Mouse (Mus musculus) neural tube, embryonic 13.5 days (tissue): Measurements from ENCODE around the gene Mast4. TPM values are rescaled to one million over a fixed set of nuclear protein-coding genes. Genes with fewer than 3 reads are reported as not detected.
A peak's percentile ranks its signal among the peaks of the same experiment; 100 is the strongest.
"Not testable (repeated sequence)": the region's sequence is repeated elsewhere in the genome, so short reads cannot be mapped to it uniquely, and the experiment has no call there.

ENCODE experiments used
- ATAC-seq: fragments of 200-750 bp; cut with Nextera tagmentation; 2 replicates; pipeline ENCODE4 v1.8.0; 2017; ENCODE audit warnings: low read depth, mild to moderate bottlenecking, moderate TSS enrichment, moderate library complexity
- H3K27ac ChIP-seq: fragments of 300-500 bp; sonication (generic); replicated peaks from 2 replicates; pipeline ENCODE4 v1.5.1; 2015; ENCODE audit warnings: moderate library complexity, mild to moderate bottlenecking, inconsistent platforms
- H3K27me3 ChIP-seq: fragments of 300-500 bp; sonication (generic); 2 replicates; pipeline ENCODE4 v1.6.1; 2015; ENCODE audit warnings: mild to moderate bottlenecking, inconsistent platforms
- H3K36me3 ChIP-seq: fragments of 300-500 bp; sonication (generic); 2 replicates; pipeline ENCODE4 v1.6.1; 2015; ENCODE audit warnings: mild to moderate bottlenecking, inconsistent platforms
- H3K4me1 ChIP-seq: fragments of 300-500 bp; sonication (generic); replicated peaks from 2 replicates; pipeline ENCODE4 v1.6.1; 2015; ENCODE audit warnings: inconsistent platforms
- H3K4me2 ChIP-seq: fragments of 300-500 bp; sonication (generic); 2 replicates; pipeline ENCODE4 v1.6.1; 2015; ENCODE audit warnings: inconsistent platforms, mild to moderate bottlenecking, moderate library complexity
- H3K4me3 ChIP-seq: fragments of 300-500 bp; sonication (generic); 2 replicates; pipeline ENCODE4 v1.5.1; 2015; ENCODE audit warnings: mild to moderate bottlenecking, inconsistent platforms
- H3K9ac ChIP-seq: fragments of 300-500 bp; sonication (generic); 2 replicates; pipeline ENCODE4 v1.6.1; 2015; ENCODE audit warnings: moderate library complexity, mild to moderate bottlenecking, inconsistent platforms
- H3K9me3 ChIP-seq: fragments of 300-500 bp; sonication (generic); 2 replicates; pipeline ENCODE4 v1.6.1; 2016; ENCODE audit warnings: inconsistent platforms
- WGBS: fragments of 180-500 bp; shearing (Covaris S2); methylation state at CpG from one replicate; pipeline ENCODE4 v1.1.7; 2015; 5-methylcytosine and 5-hydroxymethylcytosine counted together
- polyA plus RNA-seq: library from polyadenylated mRNA; unstranded; fragments of >200 nt; fragmentation: Nextera tagmentation; extraction: Ambion mirVana; gene quantifications from 2 replicates; pipeline ENCODE4 v1.2.1, GENCODE M21; 2015

The Mast4 gene
- polyA plus RNA-seq, 1 experiment from 2014 or later = 19.5 TPM

DNA sequence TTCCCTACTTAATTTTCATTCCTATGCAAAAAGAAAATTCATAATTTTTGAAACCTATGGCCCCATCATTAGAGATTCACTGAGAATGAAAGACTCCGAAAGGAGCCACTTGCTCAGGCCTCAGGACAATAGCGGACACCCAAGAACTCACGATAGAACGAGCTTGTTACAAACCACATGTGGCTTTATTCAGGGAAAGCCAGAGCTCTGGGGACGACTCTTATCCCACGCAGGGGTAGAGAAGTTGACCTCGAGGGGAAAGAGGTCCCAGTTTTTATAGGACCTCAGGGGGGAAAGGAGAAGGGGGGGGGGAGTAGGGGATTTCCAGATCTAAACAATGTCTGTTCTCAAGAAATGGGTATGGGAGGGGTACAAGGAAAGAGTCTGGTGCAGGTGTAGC, 605.3 kb downstream of the Mast4 start:
- H3K4me1 ChIP-seq, H3K27me3 ChIP-seq, ATAC-seq, H3K27ac ChIP-seq, H3K9ac ChIP-seq, H3K36me3 ChIP-seq, H3K9me3 ChIP-seq, H3K4me2 ChIP-seq, H3K4me3 ChIP-seq: not testable (repeated sequence)
- 66% methylated on average over 7 of the region's 7 CpGs for WGBS

DNA sequence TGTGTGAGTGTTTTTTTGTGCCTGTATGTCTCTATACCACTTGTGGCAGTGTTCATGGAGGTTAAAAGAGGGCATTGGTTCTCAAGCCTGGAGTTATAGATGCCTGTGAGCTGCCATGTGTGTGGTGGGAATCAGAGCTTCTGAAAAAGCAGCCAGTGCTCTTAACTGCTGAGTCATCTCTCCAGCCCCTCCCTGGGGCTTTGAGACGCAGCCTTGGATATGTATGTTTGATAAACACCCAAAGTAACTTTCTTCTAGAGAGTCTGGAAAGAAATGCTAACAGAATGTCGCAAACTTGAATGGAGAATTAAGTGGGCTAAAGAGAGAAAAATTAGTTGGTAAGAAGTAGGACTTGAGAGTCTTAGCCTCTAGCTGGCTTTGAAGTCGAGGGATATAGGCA, 606.3 kb downstream of the Mast4 start:
- no peak overlapping the region for H3K4me2 ChIP-seq
- ATAC-seq = no peak
- WGBS = 81% methylated on average over 3 of the region's 3 CpGs
- no peaks in the 10 kb centered on the region for H3K27me3 ChIP-seq
- H3K36me3 ChIP-seq = no peaks in the 10 kb centered on the region
- no peak overlapping the region for H3K27ac ChIP-seq
- no peak overlapping the region for H3K4me3 ChIP-seq
- H3K9ac ChIP-seq = no peak overlapping the region
- no peaks in the 10 kb centered on the region for H3K9me3 ChIP-seq
- peaks cover 5% of the 10 kb centered on the region for H3K4me1 ChIP-seq

DNA sequence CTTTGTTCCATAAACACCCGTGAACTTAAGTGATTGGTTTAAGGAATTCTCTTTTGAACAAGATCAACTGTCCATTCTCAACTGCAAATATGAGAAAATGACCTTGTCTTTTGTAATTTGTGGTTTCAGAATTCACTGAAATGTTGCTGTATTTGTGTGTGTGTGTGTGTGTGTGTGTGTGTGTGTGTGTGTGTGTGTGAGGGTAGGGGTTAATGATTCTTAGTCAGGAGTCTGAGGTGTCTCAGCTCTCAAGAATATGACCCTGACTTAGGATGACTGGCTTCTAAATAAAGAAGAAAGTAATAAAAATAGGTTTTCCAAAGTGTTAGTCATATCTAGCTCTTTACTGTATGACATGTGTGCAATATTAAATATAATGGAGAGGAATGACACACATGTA, 607.4 kb downstream of the Mast4 start:
- no peak overlapping the region for H3K4me2 ChIP-seq
- no peak overlapping the region for H3K9ac ChIP-seq
- no peaks in the 10 kb centered on the region; the same call in 1 of the 2 replicates for H3K4me1 ChIP-seq
- ATAC-seq = no peak
- no peak overlapping the region for H3K27ac ChIP-seq
- no peak overlapping the region for H3K4me3 ChIP-seq
- H3K36me3 ChIP-seq = no peaks in the 10 kb centered on the region
- no peaks in the 10 kb centered on the region for H3K9me3 ChIP-seq
- 67% methylated on average over 1 of the region's 1 CpGs for WGBS
- no peaks in the 10 kb centered on the region for H3K27me3 ChIP-seq

DNA sequence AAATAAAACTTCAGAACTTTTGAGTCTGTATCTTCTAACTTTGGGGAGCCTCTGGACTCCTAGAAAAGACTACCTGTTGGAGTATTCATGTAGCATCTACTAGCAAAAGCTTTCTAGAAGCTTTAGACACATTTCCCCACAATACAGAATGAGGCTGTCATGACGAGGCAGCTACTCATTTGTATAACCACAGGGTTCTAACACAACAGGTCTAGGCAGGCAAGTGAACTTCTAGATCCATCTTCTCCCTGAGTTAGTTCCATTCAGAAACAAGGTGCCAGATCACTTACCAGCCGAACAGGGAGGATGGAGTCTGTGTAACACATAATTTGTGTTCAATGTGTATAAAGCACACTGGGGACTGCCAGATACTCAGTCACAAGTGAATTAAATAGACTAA, 608.4 kb downstream of the Mast4 start:
- H3K9me3 ChIP-seq = no peaks in the 10 kb centered on the region
- no peaks in the 10 kb centered on the region for H3K27me3 ChIP-seq
- no peaks in the 10 kb centered on the region; the same call in 1 of the 2 replicates for H3K4me1 ChIP-seq
- H3K36me3 ChIP-seq = no peaks in the 10 kb centered on the region
- ATAC-seq = no peak
- H3K4me3 ChIP-seq = no peak overlapping the region
- no peak overlapping the region for H3K27ac ChIP-seq
- WGBS = 76% methylated on average over 2 of the region's 2 CpGs
- no peak overlapping the region for H3K9ac ChIP-seq
- no peak overlapping the region for H3K4me2 ChIP-seq

DNA sequence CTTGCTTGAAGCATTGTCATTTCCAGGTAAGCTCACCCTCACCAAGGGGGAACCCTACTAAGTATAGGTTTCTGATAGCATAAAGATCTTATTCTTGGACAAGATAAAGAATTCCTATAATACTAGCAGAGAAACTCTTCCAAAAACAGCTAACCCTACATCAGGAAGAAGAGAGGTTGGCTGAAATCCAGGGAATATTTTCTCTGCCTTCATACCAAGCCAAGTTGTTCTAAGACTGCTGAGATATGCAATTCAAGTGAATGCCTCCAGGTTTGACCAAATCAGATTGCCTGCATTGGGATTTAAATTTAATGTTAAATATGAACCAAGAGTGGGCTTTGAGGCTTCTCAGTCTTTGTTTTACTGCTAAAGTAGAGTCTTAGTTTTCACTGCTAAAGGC, 608.9 kb downstream of the Mast4 start:
- Histone ChIP-seq H3K4me2 (no peak overlapping the region), H3K36me3 (no peaks in the 10 kb centered on the region), H3K4me1 (no peaks in the 10 kb centered on the region; the same call in 1 of the 2 replicates), H3K9me3 (no peaks in the 10 kb centered on the region), H3K27me3 (no peaks in the 10 kb centered on the region), H3K9ac (no peak overlapping the region), H3K4me3 (no peak overlapping the region), H3K27ac (no peak overlapping the region)
- ATAC-seq = no peak

DNA sequence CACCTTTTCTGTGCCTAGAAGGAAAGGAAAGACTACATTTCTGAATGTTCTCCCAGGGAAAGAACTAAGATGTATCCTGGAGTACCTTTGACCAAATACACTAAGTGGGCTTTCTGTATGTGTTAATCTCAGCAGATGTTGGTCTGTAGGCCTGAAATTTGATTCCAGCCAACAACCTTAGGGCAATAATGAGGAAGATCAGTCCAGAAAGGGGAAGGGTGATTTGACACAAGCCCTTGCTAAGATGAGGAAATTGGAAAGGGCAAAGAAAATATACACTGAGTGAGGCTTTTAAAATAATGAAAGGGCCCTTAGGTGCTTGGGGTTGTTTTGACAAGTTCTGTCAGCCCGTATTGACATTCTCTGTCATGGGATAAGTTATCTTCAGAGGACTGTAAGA, 617.3 kb downstream of the Mast4 start:
- Histone ChIP-seq H3K36me3 (no peaks in the 10 kb centered on the region), H3K4me2 (no peak overlapping the region), H3K9ac (no peak overlapping the region), H3K4me1 (no peaks in the 10 kb centered on the region), H3K27me3 (no peaks in the 10 kb centered on the region), H3K27ac (no peak overlapping the region), H3K4me3 (no peak overlapping the region), H3K9me3 (no peaks in the 10 kb centered on the region)
- no peak for ATAC-seq
- 75% methylated on average over 1 of the region's 1 CpGs for WGBS

DNA sequence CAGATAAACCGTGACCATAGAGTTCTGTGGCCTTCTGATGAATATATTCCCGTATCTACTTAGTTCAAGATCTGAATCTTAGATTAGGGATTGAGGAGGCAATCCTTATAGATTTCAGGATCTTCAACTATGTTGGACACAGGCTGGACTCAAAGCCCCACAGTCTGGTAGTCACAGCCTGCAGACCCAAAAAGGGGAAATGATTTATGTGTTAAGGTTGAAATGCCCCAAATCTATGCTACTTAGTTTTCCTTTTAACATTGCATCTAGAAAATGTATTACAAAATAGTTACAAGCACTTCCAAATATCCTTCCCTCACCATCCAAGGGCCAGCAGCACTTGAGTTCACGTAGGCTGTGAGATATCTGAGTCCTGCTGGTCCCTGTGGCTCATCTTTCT, 633.6 kb downstream of the Mast4 start:
- no peak overlapping the region for H3K4me3 ChIP-seq
- no peaks in the 10 kb centered on the region for H3K36me3 ChIP-seq
- H3K9me3 ChIP-seq = no peaks in the 10 kb centered on the region
- ATAC-seq = no peak
- H3K27ac ChIP-seq = no peak overlapping the region
- no peak overlapping the region for H3K9ac ChIP-seq
- WGBS = 85% methylated on average over 3 of the region's 3 CpGs
- no peak overlapping the region for H3K4me2 ChIP-seq
- H3K27me3 ChIP-seq = no peaks in the 10 kb centered on the region
- peaks cover 17% of the 10 kb centered on the region for H3K4me1 ChIP-seq

DNA sequence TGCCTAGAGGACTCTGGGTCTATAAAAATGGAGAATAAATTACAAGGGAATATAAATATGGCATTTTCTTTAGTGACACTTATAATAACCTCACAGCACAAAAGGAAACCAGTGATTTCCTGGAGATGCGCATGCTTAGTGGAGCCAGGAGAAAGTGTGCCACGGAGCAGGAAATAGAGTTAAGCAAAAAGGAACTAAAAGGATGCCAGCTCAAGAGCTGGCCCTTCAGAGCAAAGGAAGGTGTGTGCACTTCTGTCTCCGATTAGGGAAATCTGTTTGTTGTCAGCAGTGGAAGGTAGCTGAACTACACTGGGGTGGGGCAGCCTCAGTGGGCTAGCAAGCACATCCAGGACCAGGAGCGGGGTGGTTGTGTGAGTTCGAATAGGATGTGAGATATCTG, 634.1 kb downstream of the Mast4 start:
- ATAC-seq = no peak
- 87% methylated on average over 5 of the region's 5 CpGs for WGBS
- H3K27ac ChIP-seq = no peak overlapping the region
- peaks cover 17% of the 10 kb centered on the region for H3K4me1 ChIP-seq
- no peak overlapping the region for H3K9ac ChIP-seq
- H3K27me3 ChIP-seq = no peaks in the 10 kb centered on the region
- H3K36me3 ChIP-seq = no peaks in the 10 kb centered on the region
- H3K4me2 ChIP-seq = no peak overlapping the region
- no peaks in the 10 kb centered on the region for H3K9me3 ChIP-seq
- no peak overlapping the region for H3K4me3 ChIP-seq

DNA sequence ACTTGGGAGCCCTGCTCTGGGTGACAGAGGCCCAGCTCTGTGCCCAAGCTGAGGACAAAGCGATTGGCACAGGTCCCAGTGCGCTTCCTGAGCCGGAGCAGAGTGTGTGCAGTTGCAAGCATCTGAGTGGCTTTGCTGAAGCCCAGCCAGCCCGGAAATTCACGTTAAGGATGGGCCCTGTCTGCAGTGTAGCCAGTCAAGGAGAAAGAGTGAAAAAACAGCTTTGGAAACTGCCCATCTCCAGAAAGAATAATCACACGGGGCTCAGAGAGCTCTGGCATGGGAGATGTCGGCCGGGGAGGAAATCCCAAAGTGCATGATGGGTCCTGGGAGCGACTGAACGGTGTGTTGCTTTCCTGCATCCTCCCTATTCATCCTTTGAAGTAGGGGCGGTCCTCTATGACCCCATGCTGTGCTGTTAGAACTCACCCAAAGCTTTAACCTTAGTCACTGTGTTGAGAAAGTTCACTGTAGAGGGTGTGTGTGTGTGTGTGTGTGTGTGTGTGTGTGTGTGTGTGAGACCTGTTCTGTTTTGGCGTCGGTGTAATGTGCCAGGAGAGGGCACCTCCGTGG, 635.5 kb downstream of the Mast4 start:
- Histone ChIP-seq H3K4me1 (peaks cover 17% of the 10 kb centered on the region), H3K9me3 (no peaks in the 10 kb centered on the region), H3K36me3 (no peaks in the 10 kb centered on the region), H3K4me3 (peak overlapping the region; percentile 16), H3K27ac (peak overlapping the region; percentile 83), H3K27me3 (no peaks in the 10 kb centered on the region), H3K9ac (peak overlapping the region; percentile 56), H3K4me2 (peak overlapping the region; percentile 42)
- 25% methylated on average over 14 of the region's 14 CpGs for WGBS
- ATAC-seq = peak; percentile 94

DNA sequence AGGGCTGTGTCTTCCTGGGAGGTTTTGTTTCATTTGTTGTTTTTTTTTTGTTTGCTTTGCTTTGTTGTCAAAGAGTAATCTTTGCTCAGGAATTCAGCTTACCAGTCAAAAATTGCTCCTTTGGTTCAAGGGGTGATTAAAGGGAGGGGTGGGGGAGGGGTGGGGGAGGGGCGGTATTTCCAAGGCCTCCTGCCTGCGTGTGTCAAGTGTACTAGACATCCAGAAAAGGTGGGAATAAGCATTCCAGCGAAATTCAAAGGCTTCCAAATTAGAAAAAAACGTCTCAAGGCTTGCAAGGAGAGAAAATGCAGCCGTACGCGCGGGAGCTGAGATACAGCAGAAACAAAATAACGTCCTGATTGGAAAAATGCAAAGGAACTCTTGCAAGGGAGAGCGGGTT, 636.0 kb downstream of the Mast4 start:
- Histone ChIP-seq H3K27ac (peak overlapping the region; percentile 83), H3K36me3 (no peaks in the 10 kb centered on the region), H3K9ac (peak overlapping the region; percentile 56), H3K9me3 (no peaks in the 10 kb centered on the region), H3K4me2 (peak overlapping the region; percentile 42), H3K4me1 (peaks cover 17% of the 10 kb centered on the region), H3K27me3 (no peaks in the 10 kb centered on the region), H3K4me3 (peak overlapping the region; percentile 16)
- ATAC-seq = peak; percentile 30; the same call in 1 of the 2 replicates
- 26% methylated on average over 10 of the region's 10 CpGs for WGBS

DNA sequence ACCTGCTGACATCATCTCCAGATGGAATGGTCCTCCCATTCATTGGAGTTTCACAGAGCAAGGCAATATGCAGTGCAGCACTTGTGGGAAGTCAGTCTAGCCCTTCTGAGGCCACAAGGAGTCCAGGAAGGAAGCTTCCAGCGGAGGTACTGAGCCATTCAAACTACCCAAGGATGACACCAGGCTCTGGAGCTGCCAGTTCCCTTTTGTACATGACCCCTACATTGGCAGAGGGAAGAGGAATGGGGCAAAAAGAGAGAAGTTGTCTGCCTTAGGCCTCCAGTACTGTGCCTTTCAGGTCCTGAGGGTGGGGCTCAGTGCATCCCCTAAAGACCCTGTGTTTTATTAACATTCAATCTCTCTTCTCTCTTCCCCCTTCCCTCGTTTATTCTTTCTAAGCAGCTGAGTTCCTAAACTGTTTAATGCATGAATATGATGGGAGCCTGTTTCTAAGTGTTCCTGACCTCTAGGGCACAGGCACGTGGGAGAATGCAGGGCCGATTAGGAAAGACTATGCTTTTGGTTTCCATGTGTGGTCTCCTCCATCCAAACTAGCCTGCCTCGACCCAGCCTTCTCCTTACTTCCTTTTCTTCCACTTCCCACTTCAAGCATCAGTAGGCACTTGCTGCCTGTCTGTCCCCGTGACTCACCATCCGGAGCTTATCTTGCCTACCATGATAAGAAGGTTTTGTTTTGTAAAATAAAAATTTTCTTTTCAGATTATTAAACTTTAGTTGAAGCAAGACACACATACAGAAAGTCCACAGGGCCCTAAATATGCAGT, 639.0 kb downstream of the Mast4 start:
- H3K27me3 ChIP-seq = no peaks in the 10 kb centered on the region; the same call in 1 of the 2 replicates
- H3K27ac ChIP-seq = no peak overlapping the region
- H3K36me3 ChIP-seq = no peaks in the 10 kb centered on the region
- no peaks in the 10 kb centered on the region for H3K9me3 ChIP-seq
- H3K4me3 ChIP-seq = no peak overlapping the region
- no peak overlapping the region for H3K4me2 ChIP-seq
- H3K9ac ChIP-seq = no peak overlapping the region
- 83% methylated on average over 7 of the region's 7 CpGs for WGBS
- ATAC-seq = no peak
- H3K4me1 ChIP-seq = peaks cover 22% of the 10 kb centered on the region

DNA sequence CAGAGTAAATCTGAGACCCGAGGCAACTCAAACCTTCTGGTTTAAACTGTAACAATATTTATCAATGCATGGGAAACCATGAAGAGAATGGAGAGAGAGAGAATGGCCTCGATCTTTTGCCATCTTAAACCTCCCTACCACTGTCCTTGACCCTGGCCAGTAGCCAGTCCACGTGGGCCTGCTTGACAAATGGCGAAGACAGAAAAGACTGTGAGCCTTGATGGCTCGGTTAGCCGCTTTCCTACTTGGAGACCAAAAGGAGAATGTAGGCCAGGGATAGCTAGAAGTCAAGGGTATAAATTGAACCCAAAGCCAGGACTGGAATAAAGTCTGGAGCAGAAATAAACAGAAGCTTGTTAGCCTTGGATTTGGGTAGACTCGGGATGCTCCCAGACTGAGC, 640.1 kb downstream of the Mast4 start:
- Histone ChIP-seq H3K36me3 (no peaks in the 10 kb centered on the region), H3K4me3 (no peak overlapping the region), H3K4me1 (peaks cover 14% of the 10 kb centered on the region), H3K27ac (no peak overlapping the region), H3K9ac (no peak overlapping the region), H3K27me3 (no peaks in the 10 kb centered on the region; the same call in 1 of the 2 replicates), H3K9me3 (no peaks in the 10 kb centered on the region), H3K4me2 (no peak overlapping the region)
- WGBS = 93% methylated on average over 7 of the region's 7 CpGs
- no peak for ATAC-seq
